Mouse (Mus musculus) kidney, postnatal 36 days (tissue): ENCODE measurements around the gene Coa7.
"Not testable (repeated sequence)": the region's sequence is repeated elsewhere in the genome, so short reads cannot be mapped to it uniquely, and the experiment has no call there.

Experiments used
- DNase-seq, 2 experiments: peaks; one replicate each; pipeline ENCODE4 v3.0.0; 2021 to 2022; ENCODE audit warnings: mixed read lengths in 2 of 2

The Coa7 gene

DNA sequence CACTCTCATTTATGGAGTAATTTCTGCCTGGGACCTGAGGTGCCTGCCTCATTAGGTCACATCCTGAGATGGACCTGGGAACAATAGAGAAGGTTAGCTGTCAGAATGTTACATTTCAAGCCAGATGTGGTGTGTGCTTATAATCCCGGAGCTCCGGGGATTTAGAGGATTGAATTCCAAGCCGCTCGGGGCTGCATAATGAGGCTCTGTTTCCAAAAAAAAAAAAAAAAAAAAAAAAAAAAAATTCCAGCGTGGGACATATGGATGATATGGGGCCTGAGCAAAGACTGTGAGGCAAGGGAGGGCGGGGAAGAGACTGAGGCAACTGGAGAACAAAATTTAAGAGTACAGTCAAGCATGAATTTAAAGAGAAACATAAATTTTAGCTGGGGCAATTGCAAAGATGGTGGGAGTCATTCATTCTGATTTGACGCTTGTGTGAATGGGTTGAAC, 16.7 kb downstream of the Coa7 start:
- no peak for DNase-seq

- DNase-seq, result no peak
Measured at GRCm38 (mm10) chr4:108345826-108346225, 17.9 kb downstream of the Coa7 start.

DNA sequence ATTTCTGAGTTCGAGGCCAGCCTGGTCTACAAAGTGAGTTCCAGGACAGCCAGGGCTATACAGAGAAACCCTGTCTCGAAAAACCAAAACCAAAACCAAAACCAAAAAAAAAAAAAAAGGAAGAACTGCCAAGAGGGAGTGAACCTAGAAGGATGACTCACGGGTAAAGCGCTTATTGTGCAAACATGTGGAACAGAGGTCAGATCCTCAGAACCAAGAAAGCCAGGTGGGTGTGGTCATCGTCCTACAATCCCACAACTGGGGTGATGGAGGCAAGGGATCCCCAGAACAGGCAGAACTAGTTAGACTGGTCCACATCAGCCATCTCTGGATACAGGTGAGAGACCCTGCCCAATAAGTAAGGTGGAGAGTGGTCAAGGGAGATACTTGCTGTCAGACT, 19.2 kb downstream of the Coa7 start:
- DNase-seq, result no peak

DNA sequence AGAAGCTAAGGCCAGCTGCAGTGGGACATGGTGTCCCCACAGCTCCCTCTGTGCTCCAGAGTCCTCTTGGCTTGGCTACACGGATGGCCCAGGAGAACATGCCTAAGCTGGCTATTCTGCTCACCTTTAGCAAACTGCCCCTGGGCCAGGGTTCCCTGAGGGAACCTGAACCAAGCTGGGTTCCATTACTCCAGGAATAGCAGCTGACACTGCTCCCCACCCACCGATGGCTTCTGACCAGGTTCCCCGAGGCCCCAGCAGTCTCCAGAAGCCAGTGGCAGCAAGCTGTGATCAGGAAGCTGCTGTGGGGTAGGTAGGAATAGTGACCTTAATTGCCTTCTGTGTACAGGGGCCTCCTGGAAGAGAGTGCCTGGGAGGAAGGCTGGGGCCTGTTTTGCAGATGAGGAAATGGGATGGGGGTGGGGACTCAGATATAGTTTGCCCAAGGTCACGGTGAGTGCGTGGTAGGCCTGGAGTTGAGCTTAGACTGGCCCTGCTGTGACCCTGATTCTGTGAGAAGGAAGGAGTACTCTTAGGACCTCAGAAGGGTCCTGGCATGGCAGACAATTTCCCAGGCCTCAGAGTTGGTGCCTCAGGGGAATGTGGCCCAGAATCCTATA, 20.4 kb downstream of the Coa7 start:
- DNase-seq, result no peak

DNA sequence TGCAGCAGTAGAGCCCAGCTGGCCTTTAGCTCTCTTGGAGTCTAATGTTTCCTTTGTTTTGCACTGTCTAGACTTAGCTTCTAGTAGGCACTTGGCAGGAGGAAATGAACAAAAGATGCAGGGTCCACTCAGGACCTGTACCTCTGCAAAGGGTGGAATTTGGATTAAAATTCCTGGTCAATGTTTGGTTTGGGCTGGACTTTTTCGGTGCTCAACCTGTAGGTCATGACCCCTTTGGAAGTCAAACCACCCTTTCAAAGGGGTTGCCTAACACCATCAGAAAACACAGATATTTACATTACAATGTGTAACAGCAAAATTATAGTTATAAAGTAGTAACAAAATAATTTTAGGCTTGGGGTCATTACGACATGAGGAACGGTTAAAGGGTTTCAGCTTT, 21.1 kb downstream of the Coa7 start:
- no peak for DNase-seq

- DNase-seq, result no peak
Measured at GRCm38 (mm10) chr4:108349836-108350547, 22.1 kb downstream of the Coa7 start.

- DNase-seq, result peak in 1 of 2 experiments; percentile 56
Measured at GRCm38 (mm10) chr4:108350819-108351218, 22.9 kb downstream of the Coa7 start.

DNA sequence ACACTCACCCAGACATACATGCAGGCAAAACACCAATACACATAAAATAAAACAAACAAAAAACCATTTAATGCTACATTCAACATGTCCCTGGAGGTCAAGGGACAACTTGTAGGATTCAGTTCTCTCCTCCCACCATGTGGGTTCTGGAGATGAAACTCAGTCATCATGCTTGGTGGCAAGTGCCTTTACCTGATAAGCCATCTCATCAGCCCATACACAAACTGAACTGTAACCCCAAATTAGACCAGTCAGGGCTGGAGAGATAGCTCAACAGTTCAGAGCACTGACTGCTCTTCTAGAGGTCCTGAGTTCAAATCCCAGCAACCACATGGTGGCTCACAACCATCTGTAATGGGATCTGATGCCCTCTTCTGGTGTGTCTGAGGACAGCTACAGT, 25.7 kb downstream of the Coa7 start:
- DNase-seq, result not testable (repeated sequence)

- DNase-seq, result peak; percentile 50 to 52
Measured at GRCm38 (mm10) chr4:108357458-108357857, 29.5 kb downstream of the Coa7 start.

DNA sequence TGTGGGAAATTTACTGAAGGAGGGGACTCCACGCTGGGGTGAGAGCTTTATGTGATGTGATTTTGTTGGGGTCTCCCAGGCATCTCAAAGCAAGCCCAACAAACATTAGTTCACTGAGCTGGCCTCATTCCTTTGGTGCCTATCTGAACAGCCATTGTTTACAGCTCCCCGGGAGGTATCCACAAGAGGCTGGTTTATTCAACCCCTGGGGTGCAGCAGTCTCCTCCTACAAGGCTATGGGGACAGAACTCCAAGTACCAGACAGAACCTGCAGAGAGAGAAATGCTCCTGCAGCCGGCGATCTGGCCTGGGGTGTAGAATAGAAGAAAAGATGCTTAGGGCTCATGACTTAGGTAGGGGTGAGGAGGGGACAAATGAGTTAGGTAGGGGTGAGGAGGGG, 30.6 kb downstream of the Coa7 start:
- no peak for DNase-seq

- peak; percentile 28 to 66 for DNase-seq
Measured at GRCm38 (mm10) chr4:108360136-108361055, 32.5 kb downstream of the Coa7 start.

- peak; percentile 69 to 71 for DNase-seq
Measured at GRCm38 (mm10) chr4:108362321-108363261, 34.7 kb downstream of the Coa7 start.

DNA sequence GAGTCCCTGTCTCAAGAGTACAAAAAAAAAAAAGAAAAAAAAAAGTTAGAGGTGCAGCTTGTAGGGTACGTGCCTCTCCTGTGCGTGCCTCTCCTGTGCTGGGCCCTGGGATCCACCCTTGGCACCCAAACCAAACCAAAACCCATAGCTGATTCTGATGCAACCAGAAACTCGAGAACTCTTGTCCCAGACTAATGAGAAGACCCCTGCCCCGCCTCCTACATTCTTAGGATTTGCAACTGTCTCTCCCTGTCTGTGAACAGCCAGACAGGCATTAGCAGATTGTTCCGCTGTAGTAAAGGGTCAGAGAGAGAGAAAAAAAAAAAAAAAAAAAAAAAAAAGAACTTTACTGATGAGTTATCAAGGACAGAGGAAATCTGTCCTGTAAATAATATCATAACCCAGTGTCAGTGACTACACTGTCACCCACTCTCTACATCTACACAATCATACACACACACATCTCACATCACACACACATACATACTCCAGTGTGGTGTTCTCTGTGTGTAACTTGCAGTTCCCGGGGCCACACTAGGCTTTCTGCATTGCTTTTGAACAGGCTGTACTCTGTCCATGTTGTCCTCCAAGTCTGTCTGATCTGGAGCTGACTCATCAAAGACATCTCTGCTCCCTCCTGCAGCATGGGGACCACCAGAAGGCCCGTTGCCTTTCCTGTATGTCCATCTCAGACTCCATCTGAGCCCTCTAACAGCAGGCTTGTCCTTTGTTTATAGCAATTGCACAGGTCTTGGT, 35.6 kb downstream of the Coa7 start:
- DNase-seq, result no peak

GRCm38 (mm10) chr4:108364111-108364476, 36.2 kb downstream of the Coa7 start:
- DNase-seq, result peak; percentile 13 to 27

DNA sequence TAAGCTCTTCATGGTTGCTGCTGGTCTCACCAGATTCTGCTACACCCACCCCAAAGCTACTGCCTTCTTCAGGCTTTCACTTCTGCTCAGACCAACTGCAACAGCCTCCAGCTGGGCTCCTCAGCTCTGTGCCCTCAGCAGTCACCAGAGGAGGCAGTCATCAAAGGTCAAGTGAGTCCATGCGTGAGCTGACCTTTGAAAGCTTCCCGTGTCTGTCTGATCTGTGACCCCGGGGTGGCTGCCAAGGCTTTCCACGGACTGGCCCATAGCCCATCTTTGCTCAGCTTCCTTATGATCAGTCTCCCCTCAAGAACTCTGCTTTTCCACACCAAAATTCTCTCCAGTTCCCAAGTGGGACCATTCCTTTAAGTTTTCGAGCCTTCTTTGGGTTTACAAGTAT, 41.3 kb downstream of the Coa7 start:
- peak; percentile 74 to 80 for DNase-seq

DNA sequence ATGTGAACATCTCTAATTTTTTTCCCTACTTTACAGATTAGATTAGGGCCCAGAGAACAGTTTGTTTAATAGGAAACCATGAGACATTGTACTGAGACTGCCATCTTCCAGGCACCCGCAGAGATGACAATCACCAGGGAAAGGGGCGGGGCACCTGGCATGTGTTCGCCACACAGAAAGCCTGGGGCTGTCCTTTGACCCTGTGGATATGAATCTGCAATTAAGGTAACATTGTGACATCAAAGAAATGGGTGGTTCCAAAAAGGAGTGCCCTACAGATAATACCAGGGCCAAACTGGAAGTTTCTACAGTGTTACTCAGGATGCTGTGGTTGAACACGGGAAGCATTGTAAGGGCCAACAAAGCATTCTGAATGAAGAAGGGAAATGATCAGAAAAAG, 42.5 kb downstream of the Coa7 start:
- DNase-seq, result peak in 1 of 2 experiments; percentile 21

GRCm38 (mm10) chr4:108371421-108371820, 43.5 kb downstream of the Coa7 start:
- no peak for DNase-seq

- DNase-seq, result no peak
Measured at GRCm38 (mm10) chr4:108372166-108372565, 44.2 kb downstream of the Coa7 start.

DNA sequence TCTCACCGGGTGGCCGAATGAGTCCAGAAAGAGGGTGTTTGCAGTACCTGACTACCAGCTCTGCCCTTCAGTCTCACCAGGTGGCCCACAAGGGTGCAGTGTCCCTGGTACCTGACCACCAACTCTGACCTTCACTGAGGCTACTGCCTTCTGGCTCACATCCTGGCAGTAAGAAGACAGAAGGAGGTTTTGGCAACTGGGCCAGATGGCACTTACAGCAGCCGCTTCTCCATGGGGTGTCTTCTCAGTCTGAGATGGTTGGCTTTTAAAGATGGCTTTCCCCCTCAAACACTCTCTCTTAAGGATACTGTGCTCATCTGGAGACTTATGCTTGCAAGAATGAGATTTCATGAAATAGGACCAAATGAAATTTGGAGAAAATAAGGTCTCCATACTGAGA, 51.5 kb downstream of the Coa7 start:
- no peak for DNase-seq

DNA sequence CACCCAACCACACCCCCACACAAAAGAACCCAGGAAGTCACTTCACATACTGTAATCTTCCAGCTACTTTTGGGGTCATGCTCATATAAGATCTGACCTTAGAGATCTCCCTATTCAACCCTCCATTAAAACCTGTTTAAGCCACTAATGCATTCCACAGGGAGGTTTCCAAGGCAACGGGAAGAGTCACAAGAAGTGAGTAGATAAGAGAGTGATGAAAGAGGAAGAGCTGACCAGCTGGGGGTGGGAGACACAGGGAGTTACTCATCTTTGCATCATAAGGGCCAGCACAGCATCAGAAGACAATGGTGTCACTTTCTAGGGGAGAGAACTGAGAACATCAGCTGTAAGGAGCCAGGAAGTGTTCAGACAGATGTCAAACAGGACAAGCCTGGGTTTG, 52.2 kb downstream of the Coa7 start:
- no peak for DNase-seq

DNA sequence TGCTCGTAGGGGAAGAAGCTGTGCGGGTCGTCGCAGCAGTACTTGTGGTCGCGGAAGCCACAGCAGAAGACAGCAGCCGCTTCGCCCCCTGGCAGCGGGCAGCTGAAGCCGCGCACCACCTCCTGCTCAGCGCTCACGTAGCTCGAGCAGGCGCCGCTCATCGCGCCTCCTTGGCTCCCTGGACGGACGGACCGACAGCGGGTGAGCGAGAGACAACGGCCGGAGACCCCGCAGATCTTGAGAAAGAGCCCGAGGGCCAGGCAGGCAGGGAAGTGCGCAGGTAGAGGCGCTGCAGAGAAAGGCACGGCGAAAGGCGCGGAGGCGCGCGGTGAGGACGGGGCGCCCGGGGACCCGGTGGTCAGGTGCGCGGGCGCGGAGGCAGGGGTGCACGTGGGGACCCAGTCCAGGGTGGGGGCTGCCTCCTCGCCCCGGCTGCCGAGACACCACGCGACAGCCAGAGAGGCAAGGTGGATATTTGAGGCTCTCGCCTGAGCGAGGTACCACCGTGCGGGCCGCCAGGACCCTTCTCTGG, 55.3 kb downstream of the Coa7 start, which contains the start of gene Shisal2a:
Gene Shisal2a (minus strand): TSS at position 167 of the 532 bp plus-strand sequence.
- DNase-seq, result peak in 1 of 2 experiments; percentile 13
